Mouse (Mus musculus) C2C12 (cell line): Measurements from ENCODE around the gene Zbtb17.

Experiments used
- CTCF ChIP-seq: IDR thresholded peaks from one replicate; pipeline ENCODE4 v1.5.1; 2011; ENCODE audit not compliant: control insufficient read depth, insufficient read depth, insufficient read length
- USF1 ChIP-seq: IDR thresholded peaks from one replicate; pipeline ENCODE4 v1.6.1; 2011; ENCODE audit warnings: low read depth, mild to moderate bottlenecking, control low read depth, moderate library complexity

- TF ChIP-seq CTCF (no peak), USF1 (no peak)
Measured at GRCm38 (mm10) chr4:141427921-141428320, 16.5 kb upstream of the Zbtb17 start.
